Mouse (Mus musculus) heart, postnatal 0 days (tissue): ENCODE results near the gene Sh3gl2. TPM values are rescaled to one million over a fixed set of nuclear protein-coding genes. Genes with fewer than 3 reads are reported as not detected.

Experiments used
- ATAC-seq: fragments of 200-750 bp; cut with Nextera tagmentation; 2 replicates; pipeline ENCODE4 v1.8.0; 2017; ENCODE audit warnings: low read depth, moderate number of reproducible peaks, moderate library complexity; ENCODE audit not compliant: insufficient read depth
- DNase-seq: peaks from one replicate; pipeline ENCODE4 v3.0.0-alpha.2; 2016; ENCODE audit warnings: low spot score
- H3K27ac ChIP-seq: fragments of 300-500 bp; sonication (generic); 2 replicates; pipeline ENCODE4 v1.5.1; 2014; ENCODE audit warnings: low read depth, mild to moderate bottlenecking
- H3K27me3 ChIP-seq: fragments of 300-500 bp; sonication (generic); 2 replicates; pipeline ENCODE4 v1.6.1; 2014; ENCODE audit warnings: low read length, mixed read lengths; ENCODE audit not compliant: control insufficient read depth, insufficient read depth
- H3K36me3 ChIP-seq: fragments of 300-500 bp; sonication (generic); replicated peaks from 2 replicates; pipeline ENCODE4 v1.6.1; 2014; ENCODE audit warnings: low read length, mixed read lengths; ENCODE audit not compliant: control insufficient read depth, insufficient read depth
- H3K4me1 ChIP-seq: fragments of 300-500 bp; sonication (generic); 2 replicates; pipeline ENCODE4 v1.6.1; 2014; ENCODE audit warnings: antibody characterized with exemption; ENCODE audit not compliant: control insufficient read depth, insufficient read depth
- H3K4me2 ChIP-seq: fragments of 300-500 bp; sonication (generic); 2 replicates; pipeline ENCODE4 v1.6.1; 2014; ENCODE audit warnings: low read depth, mild to moderate bottlenecking, low read length, moderate library complexity
- H3K4me3 ChIP-seq: fragments of 300-500 bp; sonication (generic); 2 replicates; pipeline ENCODE4 v1.5.1; 2014; ENCODE audit warnings: low read depth, low read length
- H3K9ac ChIP-seq: fragments of 300-500 bp; sonication (generic); replicated peaks from 2 replicates; pipeline ENCODE4 v1.6.1; 2014; ENCODE audit warnings: low read depth, low read length, mixed read lengths
- H3K9me3 ChIP-seq: fragments of 300-500 bp; sonication (generic); replicated peaks from 2 replicates; pipeline ENCODE4 v1.6.1; 2016; ENCODE audit warnings: low read length; ENCODE audit not compliant: control insufficient read depth
- CTCF ChIP-seq: IDR thresholded peaks from 2 replicates; pipeline ENCODE4 v1.5.1; 2016; ENCODE audit warnings: antibody characterized with exemption, control low read depth, low read depth
- EP300 ChIP-seq: IDR thresholded peaks from 2 replicates; pipeline ENCODE4 v1.6.1; 2016; ENCODE audit warnings: antibody characterized with exemption, low read depth
- WGBS: fragments of 180-500 bp; shearing (Covaris S2); extraction: QIAGEN DNeasy Blood & Tissue Kit; methylation state at CpG from one replicate; pipeline ENCODE4 v1.1.7; 2014; 5-methylcytosine and 5-hydroxymethylcytosine counted together
- polyA plus RNA-seq: library from polyadenylated mRNA; unstranded; fragments of >200 nt; fragmentation: Nextera tagmentation; extraction: Ambion mirVana; gene quantifications from 2 replicates; pipeline ENCODE4 v1.2.1, GENCODE M21; 2015
- total RNA-seq: library from RNA; depleted of rRNA; stranded (reverse); fragments of >200 nt; gene quantifications from 2 replicates; pipeline ENCODE4 v1.2.3, GENCODE M21; 2014; ENCODE audit warnings: low replicate concordance

The Sh3gl2 gene
- total and polyA plus RNA-seq, 2 experiments from 2014 or later: 0.34 to 1.9 TPM

GRCm38 (mm10) chr4:85362661-85363060, 157.7 kb downstream of the Sh3gl2 start:
- no peak overlapping the region for H3K4me2 ChIP-seq
- no peak for TF ChIP-seq EP300
- TF ChIP-seq CTCF: no peak
- H3K9ac ChIP-seq: no peak overlapping the region
- H3K4me1 ChIP-seq: no peaks in the 10 kb centered on the region
- H3K36me3 ChIP-seq: no peaks in the 10 kb centered on the region
- no peak overlapping the region for H3K4me3 ChIP-seq
- ATAC-seq (no peak), DNase-seq (no peak)
- no peak overlapping the region for H3K27ac ChIP-seq
- no peaks in the 10 kb centered on the region for H3K9me3 ChIP-seq
- WGBS: 68% methylated on average over 3 of the region's 3 CpGs
- no peaks in the 10 kb centered on the region for H3K27me3 ChIP-seq

GRCm38 (mm10) chr4:85363205-85363604, 158.3 kb downstream of the Sh3gl2 start:
- ATAC-seq: no peak
- TF ChIP-seq EP300: no peak
- TF ChIP-seq CTCF: no peak
- Histone ChIP-seq H3K27ac (no peak overlapping the region), H3K4me3 (no peak overlapping the region), H3K9ac (no peak overlapping the region), H3K27me3 (no peaks in the 10 kb centered on the region), H3K9me3 (no peaks in the 10 kb centered on the region), H3K4me1 (no peaks in the 10 kb centered on the region), H3K4me2 (no peak overlapping the region), H3K36me3 (no peaks in the 10 kb centered on the region)
- no peak for DNase-seq
- 85% methylated on average over 4 of the region's 4 CpGs for WGBS

- no peak for DNase-seq
- Histone ChIP-seq H3K4me1 (no peaks in the 10 kb centered on the region), H3K4me3 (no peak overlapping the region), H3K36me3 (no peaks in the 10 kb centered on the region), H3K27ac (no peak overlapping the region), H3K9ac (no peak overlapping the region), H3K9me3 (no peaks in the 10 kb centered on the region), H3K4me2 (no peak overlapping the region), H3K27me3 (no peaks in the 10 kb centered on the region)
- WGBS: 60% methylated on average over 6 of the region's 6 CpGs
- TF ChIP-seq CTCF: no peak
- TF ChIP-seq EP300: no peak
- ATAC-seq: no peak
Measured at GRCm38 (mm10) chr4:85371036-85371435, 166.1 kb downstream of the Sh3gl2 start.

GRCm38 (mm10) chr4:85374801-85375200, 169.9 kb downstream of the Sh3gl2 start:
- Histone ChIP-seq H3K27me3 (no peaks in the 10 kb centered on the region), H3K36me3 (no peaks in the 10 kb centered on the region), H3K4me3 (no peak overlapping the region), H3K27ac (no peak overlapping the region), H3K9me3 (no peaks in the 10 kb centered on the region), H3K4me2 (no peak overlapping the region), H3K4me1 (no peaks in the 10 kb centered on the region), H3K9ac (no peak overlapping the region)
- no peak for TF ChIP-seq EP300
- no peak for TF ChIP-seq CTCF
- 78% methylated on average over 4 of the region's 4 CpGs for WGBS
- DNase-seq: no peak
- no peak for ATAC-seq

- Histone ChIP-seq H3K4me1 (no peaks in the 10 kb centered on the region), H3K4me3 (no peak overlapping the region), H3K27ac (no peak overlapping the region), H3K9me3 (no peaks in the 10 kb centered on the region), H3K9ac (no peak overlapping the region), H3K27me3 (no peaks in the 10 kb centered on the region), H3K4me2 (no peak overlapping the region), H3K36me3 (no peaks in the 10 kb centered on the region)
- DNase-seq: no peak
- no peak for ATAC-seq
- TF ChIP-seq CTCF (no peak), EP300 (no peak)
- 75% methylated on average over 6 of the region's 6 CpGs for whole genome bisulfite sequencing
Measured at GRCm38 (mm10) chr4:85376187-85376586, 171.3 kb downstream of the Sh3gl2 start.

GRCm38 (mm10) chr4:85376610-85377009, 171.7 kb downstream of the Sh3gl2 start:
- 83% methylated on average over 5 of the region's 5 CpGs for WGBS
- DNase-seq (no peak), ATAC-seq (no peak)
- TF ChIP-seq EP300: no peak
- no peak for TF ChIP-seq CTCF
- Histone ChIP-seq H3K4me3 (no peak overlapping the region), H3K27ac (no peak overlapping the region), H3K9ac (no peak overlapping the region), H3K4me2 (no peak overlapping the region), H3K4me1 (no peaks in the 10 kb centered on the region), H3K27me3 (no peaks in the 10 kb centered on the region), H3K9me3 (no peaks in the 10 kb centered on the region), H3K36me3 (no peaks in the 10 kb centered on the region)
